Mouse (Mus musculus): ENCODE data around the gene Ttpal. TPM values are rescaled to one million over a fixed set of nuclear protein-coding genes. Genes with fewer than 3 reads are reported as not detected.

Gene Ttpal
- polyA plus RNA-seq, 1 experiment from 2014 or later: 39.1 TPM

DNA sequence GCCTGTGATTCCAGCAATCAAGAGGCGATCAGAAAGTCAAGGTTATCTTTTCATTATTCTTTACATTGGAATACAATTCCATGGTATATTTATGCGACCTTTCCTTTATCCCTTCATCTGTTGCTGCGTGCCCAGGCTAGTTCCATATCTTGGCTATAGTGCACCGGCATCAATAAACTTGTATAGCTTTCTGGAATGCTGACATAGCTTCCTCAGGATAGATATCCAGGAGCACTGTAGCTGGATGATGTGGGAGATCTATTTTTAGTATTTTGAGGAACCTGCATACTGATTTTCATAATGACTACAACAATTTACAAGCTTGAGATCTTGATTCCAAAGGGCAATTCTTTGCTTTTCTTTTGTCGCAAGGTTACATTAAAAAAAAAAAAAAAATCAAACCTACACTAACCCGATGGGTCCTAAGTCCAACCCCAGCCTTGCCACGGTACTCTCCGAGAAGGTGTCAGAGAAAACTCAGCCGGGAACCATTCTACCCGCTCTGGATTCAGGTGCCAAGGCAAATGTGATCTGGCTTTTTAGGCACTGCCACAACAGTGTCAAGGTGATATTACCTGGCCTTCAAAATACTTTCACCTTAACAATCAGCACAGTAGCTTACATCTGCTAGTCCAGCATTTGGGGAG, 8.4 kb upstream of the Ttpal start:
- no peaks in the 10 kb centered on the region for H3K9me3 ChIP-seq (replicated peaks)
- no peaks in the 10 kb centered on the region for H3K27me3 ChIP-seq
- H3K4me3 ChIP-seq (replicated peaks): no peak overlapping the region
- H3K36me3 ChIP-seq: no peaks in the 10 kb centered on the region
- peaks cover 12% of the 10 kb centered on the region; the same call in 1 of the 2 replicates for H3K4me1 ChIP-seq
- no peak overlapping the region for H3K9ac ChIP-seq
- H3K4me2 ChIP-seq (replicated peaks): no peak overlapping the region
- 83% methylated on average over 10 of the region's 10 CpGs for WGBS
- ATAC-seq (ENCODE audit: insufficient number of reproducible peaks, low FRiP score, low TSS enrichment, low read depth): no peak
- no peak overlapping the region for H3K27ac ChIP-seq (replicated peaks)

DNA sequence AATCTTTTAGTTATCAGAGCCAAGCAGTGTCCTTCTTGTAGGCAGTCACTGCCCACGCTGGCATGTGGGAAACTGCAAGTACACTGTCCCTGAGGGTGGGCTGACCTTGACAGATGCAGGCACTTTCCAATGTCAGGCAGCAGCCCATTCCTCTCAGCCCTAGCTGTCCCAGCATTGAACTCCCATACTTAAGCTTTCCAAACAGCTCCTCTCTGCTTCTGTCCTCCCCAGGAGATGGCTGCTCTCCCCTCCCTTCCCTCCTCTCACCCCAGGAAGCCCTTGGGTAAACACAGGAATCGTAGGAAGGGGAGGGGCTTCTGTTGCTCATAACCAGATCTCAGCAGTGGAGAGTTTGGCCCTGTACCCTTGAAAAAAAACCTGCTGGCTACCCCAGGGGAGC, 7.0 kb upstream of the Ttpal start:
- H3K27me3 ChIP-seq: no peaks in the 10 kb centered on the region
- no peak overlapping the region for H3K9ac ChIP-seq
- H3K36me3 ChIP-seq: no peaks in the 10 kb centered on the region
- no peak overlapping the region for H3K4me3 ChIP-seq (replicated peaks)
- no peaks in the 10 kb centered on the region for H3K9me3 ChIP-seq (replicated peaks)
- ATAC-seq (ENCODE audit: insufficient number of reproducible peaks, low FRiP score, low TSS enrichment, low read depth): no peak
- WGBS: 19% methylated on average over 2 of the region's 2 CpGs
- no peak overlapping the region for H3K4me2 ChIP-seq (replicated peaks)
- H3K4me1 ChIP-seq: peaks cover 12% of the 10 kb centered on the region; the same call in 1 of the 2 replicates
- H3K27ac ChIP-seq (replicated peaks): 0 out of 2 replicates have a peak overlapping the region, but pooled peaks have one; percentile 22

DNA sequence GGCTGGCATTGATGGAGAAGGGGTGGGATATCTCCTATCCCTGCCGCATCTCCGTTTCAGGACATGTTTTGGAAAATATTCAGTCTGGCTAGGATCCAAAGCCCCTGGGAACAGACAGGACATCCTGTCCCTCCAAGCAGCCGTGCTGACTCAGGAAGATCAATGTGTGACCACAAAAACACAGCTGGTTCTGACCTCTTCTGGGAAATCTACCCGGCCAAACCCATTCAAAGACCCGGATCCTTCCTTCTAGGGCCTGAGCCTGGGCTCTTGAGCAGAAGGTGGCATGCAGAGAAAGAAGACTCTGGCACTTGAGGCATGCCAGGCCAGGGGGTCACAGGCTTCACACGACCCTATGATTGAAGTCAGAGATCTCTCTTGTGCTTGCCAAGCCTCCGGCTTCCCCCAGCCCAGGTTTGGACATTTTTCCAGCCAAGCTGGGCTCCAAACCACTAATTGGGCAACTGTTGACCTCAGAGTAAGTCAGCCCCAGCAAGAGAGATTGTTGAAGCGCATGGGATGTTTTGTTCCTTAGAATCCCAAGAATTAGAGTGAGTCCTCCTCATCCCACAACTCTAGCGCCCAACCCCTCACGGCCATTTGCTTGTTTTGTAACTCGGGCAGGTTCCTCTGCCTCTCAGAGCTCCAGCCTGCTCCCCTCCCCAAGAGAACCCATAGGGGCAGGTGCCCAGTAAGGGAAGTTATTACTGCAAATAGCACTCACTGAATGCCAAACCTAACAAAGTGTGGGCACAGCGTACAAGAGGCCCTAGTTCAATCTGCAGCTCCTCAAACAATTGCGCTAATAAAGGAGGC, 5.8 kb upstream of the Ttpal start:
- 62% methylated on average over 13 of the region's 13 CpGs for WGBS
- Histone ChIP-seq H3K4me1 (peaks cover 12% of the 10 kb centered on the region; the same call in 1 of the 2 replicates), H3K9me3 (replicated peaks) (no peaks in the 10 kb centered on the region), H3K4me2 (replicated peaks) (no peak overlapping the region), H3K36me3 (no peaks in the 10 kb centered on the region), H3K9ac (no peak overlapping the region), H3K27me3 (no peaks in the 10 kb centered on the region), H3K27ac (replicated peaks) (peak overlapping the region; percentile 22; the same call in 1 of the 2 replicates), H3K4me3 (replicated peaks) (no peak overlapping the region)
- ATAC-seq (ENCODE audit: insufficient number of reproducible peaks, low FRiP score, low TSS enrichment, low read depth): peak; percentile 45; the same call in 1 of the 2 replicates

DNA sequence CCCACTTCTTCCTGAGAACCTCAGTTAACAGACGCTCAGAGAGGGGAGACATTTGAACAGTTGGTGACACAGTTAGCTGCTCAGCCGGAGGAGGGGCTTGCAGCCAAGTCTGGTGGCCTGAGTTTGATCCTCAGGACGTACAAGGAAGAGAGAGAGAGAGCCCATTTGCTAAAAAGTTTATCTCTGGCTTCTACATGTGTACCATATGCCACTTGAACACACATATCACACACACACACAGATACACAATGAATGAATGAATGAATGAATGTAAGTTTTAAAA, 5.3 kb upstream of the Ttpal start:
- no peaks in the 10 kb centered on the region for H3K36me3 ChIP-seq
- WGBS: 72% methylated on average over 3 of the region's 3 CpGs
- no peak overlapping the region for H3K4me2 ChIP-seq (replicated peaks)
- H3K4me1 ChIP-seq: peaks cover 16% of the 10 kb centered on the region; the same call in 1 of the 2 replicates
- no peaks in the 10 kb centered on the region for H3K9me3 ChIP-seq (replicated peaks)
- H3K27ac ChIP-seq (replicated peaks): no peak overlapping the region
- no peak overlapping the region for H3K9ac ChIP-seq
- ATAC-seq (ENCODE audit: insufficient number of reproducible peaks, low FRiP score, low TSS enrichment, low read depth): no peak
- H3K4me3 ChIP-seq (replicated peaks): no peak overlapping the region
- H3K27me3 ChIP-seq: no peaks in the 10 kb centered on the region

DNA sequence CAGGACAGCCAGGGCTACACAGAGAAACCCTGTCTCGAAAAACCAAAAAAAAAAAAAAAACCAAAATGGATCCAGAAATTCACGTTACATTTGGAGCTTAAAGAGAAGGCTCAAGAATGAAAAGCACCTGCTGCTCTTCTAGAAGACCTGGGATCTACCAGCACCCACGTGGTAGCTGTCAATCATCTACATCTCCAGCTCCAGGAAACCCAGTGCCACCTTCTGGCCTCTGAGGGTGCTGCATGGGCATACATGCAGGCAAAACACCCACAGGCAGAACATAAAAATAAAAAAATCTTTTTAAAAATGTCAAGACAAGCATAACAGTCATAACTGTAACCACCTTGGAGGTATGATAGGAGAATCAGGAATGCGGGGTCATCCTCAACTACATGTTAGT, 4.5 kb upstream of the Ttpal start:
- no peak for ATAC-seq (ENCODE audit: insufficient number of reproducible peaks, low FRiP score, low TSS enrichment, low read depth)
- Histone ChIP-seq H3K9ac (no peak overlapping the region), H3K4me2 (replicated peaks) (no peak overlapping the region), H3K4me1 (peaks cover 16% of the 10 kb centered on the region; the same call in 1 of the 2 replicates), H3K27me3 (no peaks in the 10 kb centered on the region), H3K36me3 (no peaks in the 10 kb centered on the region), H3K27ac (replicated peaks) (no peak overlapping the region), H3K4me3 (replicated peaks) (no peak overlapping the region), H3K9me3 (replicated peaks) (no peaks in the 10 kb centered on the region)
- 45% methylated on average over 4 of the region's 4 CpGs for WGBS

DNA sequence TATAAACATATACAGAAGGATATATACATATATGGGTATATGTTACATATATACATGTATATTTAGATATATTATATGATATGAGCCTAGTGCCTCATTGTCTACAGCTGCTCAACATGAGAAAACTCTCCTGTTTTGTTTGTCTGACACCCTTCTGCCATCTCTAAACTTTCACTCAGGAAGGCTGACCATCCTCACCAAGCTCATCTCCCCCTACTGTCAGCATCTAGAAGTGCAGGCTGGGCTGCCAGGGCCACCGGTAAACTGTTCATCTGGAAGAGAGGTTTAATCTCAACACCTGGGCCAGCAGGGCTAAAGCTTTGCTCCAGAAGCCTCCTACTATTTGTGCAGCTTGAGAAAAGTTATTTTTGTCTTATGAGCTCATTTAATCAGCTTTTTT, 2.9 kb upstream of the Ttpal start:
- Histone ChIP-seq H3K4me1 (peaks cover 23% of the 10 kb centered on the region), H3K9ac (no peak overlapping the region), H3K27ac (replicated peaks) (no peak overlapping the region), H3K9me3 (replicated peaks) (no peaks in the 10 kb centered on the region), H3K27me3 (no peaks in the 10 kb centered on the region), H3K4me2 (replicated peaks) (no peak overlapping the region), H3K4me3 (replicated peaks) (no peak overlapping the region), H3K36me3 (no peaks in the 10 kb centered on the region)
- no peak for ATAC-seq (ENCODE audit: insufficient number of reproducible peaks, low FRiP score, low TSS enrichment, low read depth)
- WGBS: 0% methylated on average over 1 of the region's 1 CpGs

DNA sequence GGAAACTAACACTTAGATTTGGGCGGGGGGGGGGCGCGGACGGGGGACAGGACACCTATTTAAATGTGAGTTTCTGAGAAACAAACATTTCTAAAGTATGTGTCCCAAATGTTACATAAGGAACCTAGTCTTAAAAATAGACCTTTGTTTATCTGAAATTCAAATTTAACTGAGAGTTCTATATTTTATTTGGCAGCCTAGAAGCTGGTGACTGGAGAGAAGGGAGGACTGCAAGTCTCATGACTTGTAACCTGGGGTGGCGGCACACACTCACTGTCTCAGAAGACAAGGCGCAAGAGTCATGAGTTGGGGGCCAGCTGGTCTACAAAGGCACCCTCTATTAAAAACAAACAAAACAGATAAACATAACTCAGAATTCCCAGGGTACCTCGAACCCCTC, 1.0 kb upstream of the Ttpal start:
- Histone ChIP-seq H3K36me3 (no peaks in the 10 kb centered on the region), H3K4me2 (replicated peaks) (no peak overlapping the region), H3K9me3 (replicated peaks) (no peaks in the 10 kb centered on the region), H3K4me3 (replicated peaks) (no peak overlapping the region), H3K9ac (no peak overlapping the region), H3K27ac (replicated peaks) (no peak overlapping the region), H3K27me3 (no peaks in the 10 kb centered on the region), H3K4me1 (peaks cover 15% of the 10 kb centered on the region)
- no peak for ATAC-seq (ENCODE audit: insufficient number of reproducible peaks, low FRiP score, low TSS enrichment, low read depth)
- 89% methylated on average over 7 of the region's 7 CpGs for WGBS

DNA sequence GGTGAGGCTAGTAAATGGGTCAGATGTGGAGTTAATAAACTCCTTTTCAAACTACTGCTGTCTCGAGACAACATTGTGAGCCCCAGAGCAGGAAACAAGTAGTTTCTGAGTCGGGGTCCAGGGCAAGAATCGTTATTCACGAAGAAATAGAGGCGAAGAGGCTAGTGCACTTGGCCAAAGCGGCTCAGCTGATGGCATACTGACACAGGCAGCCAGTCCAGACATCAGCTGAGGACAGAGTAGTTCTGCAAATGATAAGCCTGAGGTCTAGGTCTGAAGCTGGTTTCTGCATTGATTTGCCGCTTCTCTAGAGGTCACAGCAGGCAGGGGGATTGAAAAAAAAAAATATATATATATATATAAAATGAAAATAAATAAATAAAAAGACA, 408 bp upstream of the Ttpal start:
- H3K4me2 ChIP-seq (replicated peaks): peak overlapping the region; percentile 82
- no peak for ATAC-seq (ENCODE audit: insufficient number of reproducible peaks, low FRiP score, low TSS enrichment, low read depth)
- whole genome bisulfite sequencing: 70% methylated on average over 7 of the region's 7 CpGs
- 0 out of 2 replicates have a peak overlapping the region, but pooled peaks have one; percentile 9 for H3K9ac ChIP-seq
- H3K36me3 ChIP-seq: no peaks in the 10 kb centered on the region
- H3K4me3 ChIP-seq (replicated peaks): peak overlapping the region; percentile 93
- no peaks in the 10 kb centered on the region for H3K9me3 ChIP-seq (replicated peaks)
- peaks cover 11% of the 10 kb centered on the region for H3K4me1 ChIP-seq
- H3K27me3 ChIP-seq: no peaks in the 10 kb centered on the region
- no peak overlapping the region for H3K27ac ChIP-seq (replicated peaks)

DNA sequence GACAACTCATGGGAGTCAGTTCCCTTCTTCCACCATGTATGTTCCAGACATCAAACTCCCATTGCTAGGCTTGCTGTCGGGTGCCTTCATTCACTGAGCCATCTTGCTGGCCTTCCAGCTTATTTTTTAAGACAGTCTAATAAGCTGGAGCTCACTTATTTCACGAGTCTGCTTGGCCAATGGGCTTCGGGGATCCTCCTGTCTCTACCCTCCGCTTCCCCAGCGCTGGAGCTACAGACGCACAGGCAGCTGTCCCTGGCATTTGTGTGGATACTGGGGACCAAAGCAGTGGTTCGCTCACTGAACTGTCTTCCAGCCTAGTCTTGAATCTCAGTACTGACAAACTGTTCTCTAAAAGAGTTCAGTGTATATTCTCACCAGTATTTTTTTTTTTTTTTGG, 4.0 kb downstream of the Ttpal start:
- peaks cover 11% of the 10 kb centered on the region for H3K4me1 ChIP-seq
- no peak overlapping the region for H3K4me3 ChIP-seq (replicated peaks)
- no peak overlapping the region for H3K4me2 ChIP-seq (replicated peaks)
- 84% methylated on average over 7 of the region's 7 CpGs for WGBS
- H3K27ac ChIP-seq (replicated peaks): no peak overlapping the region
- H3K9me3 ChIP-seq (replicated peaks): no peaks in the 10 kb centered on the region
- H3K27me3 ChIP-seq: no peaks in the 10 kb centered on the region
- H3K36me3 ChIP-seq: peaks cover 23% of the 10 kb centered on the region; the same call in 1 of the 2 replicates
- H3K9ac ChIP-seq: no peak overlapping the region
- no peak for ATAC-seq (ENCODE audit: insufficient number of reproducible peaks, low FRiP score, low TSS enrichment, low read depth)

DNA sequence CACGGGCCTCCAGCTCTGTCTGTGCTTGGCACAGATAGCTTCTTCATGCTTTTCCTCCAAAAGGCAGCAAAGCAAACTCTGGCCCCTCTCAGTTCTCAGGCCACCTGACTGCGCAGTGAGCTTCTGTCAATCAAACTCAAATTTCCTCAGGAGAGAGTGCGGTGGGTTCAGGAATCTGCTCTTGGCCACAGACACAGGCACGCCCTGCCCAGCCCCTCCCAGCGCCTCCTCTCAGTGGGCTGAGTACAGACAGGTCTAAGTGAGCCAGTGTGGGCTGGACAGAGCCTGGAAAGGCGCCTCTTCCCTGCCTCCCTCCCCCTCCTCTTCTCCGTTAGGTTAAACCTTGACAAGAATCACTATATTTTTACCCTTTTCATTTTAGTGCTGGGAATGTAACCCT, 5.9 kb downstream of the Ttpal start:
- WGBS: 70% methylated on average over 7 of the region's 7 CpGs
- H3K36me3 ChIP-seq: peaks cover 36% of the 10 kb centered on the region
- H3K4me2 ChIP-seq (replicated peaks): no peak overlapping the region
- no peak overlapping the region for H3K27ac ChIP-seq (replicated peaks)
- no peak overlapping the region for H3K4me3 ChIP-seq (replicated peaks)
- peaks cover 3% of the 10 kb centered on the region for H3K4me1 ChIP-seq
- no peaks in the 10 kb centered on the region for H3K9me3 ChIP-seq (replicated peaks)
- no peak for ATAC-seq (ENCODE audit: insufficient number of reproducible peaks, low FRiP score, low TSS enrichment, low read depth)
- 0 out of 2 replicates have a peak overlapping the region, but pooled peaks have one; percentile 0 for H3K9ac ChIP-seq
- H3K27me3 ChIP-seq: no peaks in the 10 kb centered on the region

DNA sequence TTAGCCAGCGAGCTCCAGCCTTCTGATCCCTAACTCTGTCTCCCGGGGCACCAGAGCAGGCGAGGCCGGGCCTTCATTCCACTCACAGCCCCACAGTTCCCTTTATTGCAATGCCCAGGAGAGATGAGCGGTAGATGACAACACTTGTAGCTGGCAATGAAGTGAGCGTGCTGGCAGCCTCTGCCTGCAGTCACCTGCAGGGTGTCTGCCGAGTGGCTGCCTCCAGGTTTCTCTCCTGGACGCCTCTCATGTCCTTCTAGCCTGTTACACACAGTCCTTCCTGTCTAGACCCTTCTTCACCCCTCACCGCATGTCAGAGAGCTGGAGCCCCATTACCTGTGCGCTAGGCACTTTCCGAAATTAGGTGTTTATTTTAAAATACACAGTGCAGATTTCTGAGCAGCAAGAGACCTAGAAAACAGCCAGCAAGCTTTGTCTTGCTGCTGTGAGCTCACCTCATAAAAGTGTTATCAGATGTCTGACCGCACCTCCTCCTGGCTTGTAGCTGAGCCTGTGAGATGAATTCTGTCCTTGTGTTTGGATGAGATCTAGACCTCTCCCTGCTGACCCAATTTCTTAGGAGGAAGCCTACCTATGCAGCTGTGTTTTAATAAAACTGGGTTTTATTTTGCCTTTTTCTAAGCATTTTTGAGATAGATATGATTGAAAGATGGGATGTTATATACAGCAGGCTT, 7.3 kb downstream of the Ttpal start:
- H3K9me3 ChIP-seq (replicated peaks): no peaks in the 10 kb centered on the region
- no peaks in the 10 kb centered on the region for H3K27me3 ChIP-seq
- H3K4me1 ChIP-seq: no peaks in the 10 kb centered on the region
- 0 out of 2 replicates have a peak overlapping the region, but pooled peaks have one; percentile 7 for H3K27ac ChIP-seq (replicated peaks)
- no peak overlapping the region for H3K4me2 ChIP-seq (replicated peaks)
- H3K4me3 ChIP-seq (replicated peaks): no peak overlapping the region
- 84% methylated on average over 12 of the region's 12 CpGs for WGBS
- H3K9ac ChIP-seq: no peak overlapping the region
- H3K36me3 ChIP-seq: peaks cover 50% of the 10 kb centered on the region
- no peak for ATAC-seq (ENCODE audit: insufficient number of reproducible peaks, low FRiP score, low TSS enrichment, low read depth)
